Mouse (Mus musculus) midbrain, embryonic 14.5 days (tissue): ENCODE data around the gene BC030870. TPM values are rescaled to one million over a fixed set of nuclear protein-coding genes. Genes with fewer than 3 reads are reported as not detected.

ENCODE experiments used
- ATAC-seq: fragments of 200-750 bp; cut with Nextera tagmentation; 2 replicates; pipeline ENCODE4 v1.8.0; 2017; ENCODE audit warnings: moderate number of reproducible peaks, moderate library complexity; ENCODE audit not compliant: low FRiP score, low TSS enrichment
- DNase-seq: peaks from one replicate; pipeline ENCODE4 v3.0.0-alpha.2; 2015
- H3K27ac ChIP-seq: fragments of 300-500 bp; sonication (generic); replicated peaks from 2 replicates; pipeline ENCODE4 v1.5.1; 2014; ENCODE audit warnings: mild to moderate bottlenecking, low read depth, low read length, moderate library complexity
- H3K27me3 ChIP-seq: fragments of 300-500 bp; sonication (generic); 2 replicates; pipeline ENCODE4 v1.6.1; 2014; ENCODE audit warnings: low read length, control low read depth, mixed read lengths; ENCODE audit not compliant: control insufficient read depth, insufficient read depth
- H3K36me3 ChIP-seq: fragments of 300-500 bp; sonication (generic); 2 replicates; pipeline ENCODE4 v1.6.1; 2014; ENCODE audit warnings: low read length, control low read depth; ENCODE audit not compliant: control insufficient read depth, insufficient read depth
- H3K4me1 ChIP-seq: fragments of 300-500 bp; sonication (generic); 2 replicates; pipeline ENCODE4 v1.6.1; 2014; ENCODE audit warnings: mild to moderate bottlenecking, antibody characterized with exemption, low read length, control low read depth; ENCODE audit not compliant: control insufficient read depth, insufficient read depth
- H3K4me2 ChIP-seq: fragments of 300-500 bp; sonication (generic); 2 replicates; pipeline ENCODE4 v1.6.1; 2014; ENCODE audit warnings: mild to moderate bottlenecking, low read length, moderate library complexity
- H3K4me3 ChIP-seq: fragments of 300-500 bp; sonication (generic); replicated peaks from 2 replicates; pipeline ENCODE4 v1.5.1; 2014; ENCODE audit warnings: low read depth, low read length
- H3K9ac ChIP-seq: fragments of 300-500 bp; sonication (generic); replicated peaks from 2 replicates; pipeline ENCODE4 v1.6.1; 2014; ENCODE audit warnings: mild to moderate bottlenecking, low read length, moderate library complexity
- H3K9me3 ChIP-seq: fragments of 300-500 bp; sonication (generic); 2 replicates; pipeline ENCODE4 v1.6.1; 2016; ENCODE audit warnings: low read length, control low read depth, mixed read lengths; ENCODE audit not compliant: control insufficient read depth
- WGBS: fragments of 180-500 bp; shearing (Covaris S2); extraction: QIAGEN DNeasy Blood & Tissue Kit; methylation state at CpG from one replicate; pipeline ENCODE4 v1.1.7; 2014; 5-methylcytosine and 5-hydroxymethylcytosine counted together
- polyA plus RNA-seq: library from polyadenylated mRNA; unstranded; fragments of >200 nt; fragmentation: Nextera tagmentation; extraction: Ambion mirVana; gene quantifications from 2 replicates; pipeline ENCODE4 v1.2.1, GENCODE M21; 2014

BC030870 gene
- polyA plus RNA-seq, 1 experiment from 2014 or later, result not detected

DNA sequence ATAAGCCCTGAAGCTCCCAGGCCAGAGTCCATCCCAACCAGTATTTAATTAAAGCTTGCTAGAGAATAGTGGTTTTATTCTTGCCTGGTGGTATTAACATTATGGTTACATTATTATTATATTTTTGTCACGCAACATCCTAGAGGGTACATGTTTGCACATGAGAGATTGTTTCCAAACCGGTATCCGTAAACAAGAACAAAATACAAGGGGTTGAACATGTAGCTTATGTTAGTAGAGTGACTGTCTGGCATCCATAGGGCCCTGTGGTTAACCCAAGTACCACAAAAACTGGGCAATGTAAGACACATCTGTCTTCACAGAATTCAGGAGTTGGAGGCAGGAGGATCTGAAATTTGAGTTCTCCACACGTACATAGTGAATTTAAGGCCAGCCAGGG, 62.3 kb downstream of the BC030870 start:
- Histone ChIP-seq H3K4me1 (no peaks in the 10 kb centered on the region), H3K27me3 (no peaks in the 10 kb centered on the region), H3K36me3 (no peaks in the 10 kb centered on the region), H3K4me2 (no peak overlapping the region), H3K9ac (no peak overlapping the region), H3K27ac (no peak overlapping the region), H3K9me3 (no peaks in the 10 kb centered on the region), H3K4me3 (no peak overlapping the region)
- ATAC-seq, result no peak
- WGBS, result 94% methylated on average over 4 of the region's 4 CpGs
- no peak for DNase-seq

DNA sequence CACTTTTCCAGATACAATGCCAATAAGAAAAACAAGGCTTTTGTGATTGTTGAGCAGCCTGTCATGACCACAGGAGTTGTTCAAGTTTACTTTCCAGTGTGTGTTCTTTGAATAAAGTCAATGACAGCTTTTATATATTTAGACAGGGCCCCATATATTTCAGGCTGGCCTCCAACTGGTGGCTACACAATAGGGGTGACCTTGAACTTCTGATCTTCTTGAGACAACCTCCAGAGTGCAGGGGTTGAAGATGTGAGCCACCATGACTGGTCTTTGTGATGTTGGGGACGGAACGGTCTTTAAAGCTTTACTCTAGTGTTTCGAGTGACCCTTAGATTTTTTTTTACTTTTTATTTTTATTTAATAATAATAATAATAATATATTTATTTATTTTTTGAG, 63.7 kb downstream of the BC030870 start:
- Histone ChIP-seq H3K4me2 (no peak overlapping the region), H3K9ac (no peak overlapping the region), H3K9me3 (no peaks in the 10 kb centered on the region), H3K36me3 (no peaks in the 10 kb centered on the region), H3K27me3 (no peaks in the 10 kb centered on the region), H3K27ac (no peak overlapping the region), H3K4me1 (no peaks in the 10 kb centered on the region), H3K4me3 (no peak overlapping the region)
- WGBS, result 96% methylated on average over 3 of the region's 3 CpGs
- DNase-seq (no peak), ATAC-seq (no peak)

DNA sequence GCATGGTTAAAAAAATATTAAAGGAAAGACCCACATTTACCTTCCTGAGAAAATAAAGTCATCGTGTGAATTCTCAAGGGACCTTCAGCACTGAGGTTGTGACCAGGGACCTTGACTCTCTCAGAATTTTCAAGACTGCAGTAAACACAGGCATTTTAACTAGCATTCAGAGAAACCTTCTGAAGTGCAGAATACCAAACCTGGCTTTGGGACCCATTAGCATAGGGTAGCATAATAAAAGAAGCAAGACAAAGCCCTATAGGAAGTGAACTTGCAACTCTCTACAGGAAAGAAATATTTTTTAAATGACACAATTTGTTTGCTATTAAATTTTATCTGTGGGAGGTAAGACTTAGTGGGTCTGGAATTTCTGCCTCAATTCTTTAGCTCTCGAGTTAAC, 65.3 kb downstream of the BC030870 start:
- 62% methylated on average over 2 of the region's 2 CpGs for WGBS
- H3K4me1 ChIP-seq, result no peaks in the 10 kb centered on the region
- H3K9me3 ChIP-seq, result no peaks in the 10 kb centered on the region
- no peaks in the 10 kb centered on the region for H3K36me3 ChIP-seq
- ATAC-seq (no peak), DNase-seq (no peak)
- no peak overlapping the region for H3K4me3 ChIP-seq
- no peaks in the 10 kb centered on the region for H3K27me3 ChIP-seq
- no peak overlapping the region for H3K27ac ChIP-seq
- H3K4me2 ChIP-seq, result no peak overlapping the region
- no peak overlapping the region for H3K9ac ChIP-seq

DNA sequence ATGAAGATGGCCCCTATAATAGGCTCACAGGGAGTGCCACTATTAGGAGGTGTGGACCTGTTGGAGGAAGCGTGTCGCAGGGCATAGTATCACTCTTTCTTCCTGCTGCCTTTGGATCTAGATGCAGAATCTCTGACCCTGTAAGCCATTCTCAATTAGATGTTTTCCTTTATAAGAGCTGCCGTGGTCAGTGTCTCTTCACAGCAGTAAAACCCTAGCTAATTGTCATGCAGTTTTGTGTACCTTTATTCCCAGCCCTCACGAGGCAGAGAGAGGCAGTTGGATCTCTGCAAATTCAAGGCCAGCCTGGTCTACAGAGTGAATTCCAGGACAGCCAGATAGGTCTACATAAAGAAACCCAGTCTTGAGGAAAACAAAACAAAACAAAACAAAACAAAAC, 67.2 kb downstream of the BC030870 start:
- no peak overlapping the region for H3K4me3 ChIP-seq

DNA sequence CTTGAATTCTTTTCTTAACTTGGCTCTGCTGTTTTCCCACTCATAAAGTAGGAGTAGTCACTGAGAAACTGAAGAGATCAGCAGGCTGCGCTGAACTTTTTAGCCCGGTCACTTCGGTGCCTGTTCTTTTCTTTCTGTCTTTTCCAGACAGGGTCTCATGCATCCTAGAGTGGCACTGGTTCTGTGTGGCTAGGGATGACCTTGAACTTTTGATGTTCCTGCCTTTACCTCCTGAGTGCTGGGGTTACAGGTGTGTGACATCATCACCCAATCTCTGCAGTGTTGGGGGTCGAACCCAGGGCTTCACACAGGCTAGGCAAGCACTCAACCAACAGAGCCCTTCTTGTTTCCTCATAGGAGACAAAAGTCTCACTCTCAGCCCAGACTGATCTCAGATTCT, 72.6 kb downstream of the BC030870 start:
- Histone ChIP-seq H3K27ac (no peak overlapping the region), H3K4me3 (no peak overlapping the region), H3K9me3 (no peaks in the 10 kb centered on the region), H3K27me3 (no peaks in the 10 kb centered on the region), H3K9ac (no peak overlapping the region), H3K4me1 (no peaks in the 10 kb centered on the region), H3K4me2 (no peak overlapping the region), H3K36me3 (no peaks in the 10 kb centered on the region)
- whole genome bisulfite sequencing, result 93% methylated on average over 4 of the region's 4 CpGs
- ATAC-seq, result no peak
- DNase-seq, result no peak

More for the DNA sequence above, 67.2 kb downstream of the BC030870 start:
- Histone ChIP-seq H3K4me2 (no peak overlapping the region), H3K9ac (no peak overlapping the region), H3K4me1 (no peaks in the 10 kb centered on the region), H3K27me3 (no peaks in the 10 kb centered on the region), H3K27ac (no peak overlapping the region), H3K9me3 (no peaks in the 10 kb centered on the region), H3K36me3 (no peaks in the 10 kb centered on the region)
- DNase-seq (no peak), ATAC-seq (no peak)
- 54% methylated on average over 4 of the region's 4 CpGs for WGBS

DNA sequence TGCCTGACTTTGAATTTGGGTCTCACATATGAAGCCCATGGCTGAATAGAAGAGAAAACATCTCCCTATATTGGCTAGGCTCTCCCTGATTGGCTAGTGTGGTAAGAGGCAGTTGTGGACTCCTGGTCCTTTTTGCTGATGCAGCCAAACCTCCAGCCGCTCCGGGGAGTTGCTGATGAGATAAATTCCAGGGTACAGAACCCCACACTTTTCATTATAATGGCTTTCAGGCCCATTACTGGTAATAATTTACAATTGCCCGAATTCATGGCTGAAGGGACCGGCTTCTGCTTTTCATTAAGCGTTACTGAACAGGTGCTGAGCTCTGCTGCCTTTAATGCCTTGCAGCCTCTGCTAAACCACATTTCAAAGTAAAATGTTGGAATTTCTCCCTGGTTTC, 75.4 kb downstream of the BC030870 start:
- Histone ChIP-seq H3K4me1 (no peaks in the 10 kb centered on the region), H3K27ac (no peak overlapping the region), H3K4me2 (no peak overlapping the region), H3K4me3 (no peak overlapping the region), H3K27me3 (no peaks in the 10 kb centered on the region), H3K36me3 (no peaks in the 10 kb centered on the region), H3K9me3 (no peaks in the 10 kb centered on the region), H3K9ac (no peak overlapping the region)
- ATAC-seq (no peak), DNase-seq (no peak)
- 84% methylated on average over 5 of the region's 5 CpGs for WGBS

DNA sequence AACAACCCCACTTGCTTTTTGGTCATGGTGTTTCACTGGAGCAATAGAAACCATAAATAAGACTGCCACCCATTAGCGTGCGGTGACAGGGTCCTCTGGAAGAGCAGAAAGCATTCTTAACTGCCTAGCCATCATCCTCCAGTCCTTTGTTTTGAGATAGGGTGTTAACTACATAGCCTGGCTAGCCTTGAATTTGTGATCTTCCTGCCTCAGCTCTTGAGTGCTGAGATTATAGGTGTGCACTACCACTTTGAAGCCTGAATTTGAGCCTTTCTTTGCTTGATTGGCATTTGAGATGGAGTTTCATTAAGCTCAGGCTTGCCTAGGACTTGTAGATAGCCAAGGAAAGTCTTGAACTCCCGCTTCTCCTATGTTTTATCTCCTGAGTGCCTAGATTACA, 75.8 kb downstream of the BC030870 start:
- Histone ChIP-seq H3K9me3 (no peaks in the 10 kb centered on the region), H3K27me3 (no peaks in the 10 kb centered on the region), H3K9ac (no peak overlapping the region), H3K36me3 (no peaks in the 10 kb centered on the region), H3K27ac (no peak overlapping the region), H3K4me3 (no peak overlapping the region), H3K4me2 (no peak overlapping the region), H3K4me1 (no peaks in the 10 kb centered on the region)
- DNase-seq (no peak), ATAC-seq (no peak)
- WGBS, result 94% methylated on average over 3 of the region's 3 CpGs

DNA sequence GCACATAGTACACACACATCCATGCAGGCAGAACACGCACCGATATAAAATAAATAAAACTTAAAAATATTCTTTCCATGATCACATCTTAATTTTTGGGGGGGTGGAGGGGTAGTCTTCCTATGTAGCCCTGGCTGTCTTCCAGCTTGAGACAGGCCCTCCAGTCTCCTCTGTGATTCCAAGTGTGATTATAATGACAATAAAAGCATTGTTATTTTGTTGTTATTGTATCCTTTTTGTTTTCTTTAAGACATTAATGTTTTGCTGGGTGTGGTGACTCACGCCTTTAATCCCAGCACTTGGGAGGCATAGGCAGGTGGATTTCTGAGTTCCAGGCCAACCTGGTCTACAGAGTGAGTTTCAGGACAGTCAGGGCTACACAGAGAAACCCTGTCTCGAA, 81.6 kb downstream of the BC030870 start:
- Histone ChIP-seq H3K9ac (no peak overlapping the region), H3K9me3 (no peaks in the 10 kb centered on the region), H3K27ac (no peak overlapping the region), H3K27me3 (no peaks in the 10 kb centered on the region), H3K4me2 (no peak overlapping the region), H3K36me3 (no peaks in the 10 kb centered on the region), H3K4me1 (no peaks in the 10 kb centered on the region), H3K4me3 (no peak overlapping the region)
- no peak for DNase-seq
- WGBS, result 82% methylated on average over 4 of the region's 4 CpGs
- no peak for ATAC-seq

DNA sequence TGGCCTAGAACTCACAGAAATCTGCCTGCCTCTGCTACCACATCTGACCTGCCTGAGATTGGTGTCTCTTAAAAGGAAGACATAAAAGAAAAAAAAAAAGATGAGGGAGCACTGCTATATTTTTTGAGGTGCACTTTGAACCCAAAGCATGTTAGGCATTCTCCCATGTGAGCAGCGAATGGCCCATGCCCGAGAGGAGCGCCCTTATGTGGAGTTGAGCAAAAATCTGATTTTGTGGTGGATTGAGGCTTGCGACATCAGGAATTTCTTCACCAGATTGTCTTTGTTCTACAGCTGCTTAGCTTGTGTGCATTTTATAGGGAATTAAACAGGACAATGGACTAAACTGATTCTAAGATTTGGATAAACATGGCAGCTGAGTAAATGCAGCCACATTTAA, 82.2 kb downstream of the BC030870 start:
- Histone ChIP-seq H3K27ac (no peak overlapping the region), H3K27me3 (no peaks in the 10 kb centered on the region), H3K9me3 (no peaks in the 10 kb centered on the region), H3K9ac (no peak overlapping the region), H3K4me2 (no peak overlapping the region), H3K4me1 (no peaks in the 10 kb centered on the region), H3K4me3 (no peak overlapping the region), H3K36me3 (no peaks in the 10 kb centered on the region)
- ATAC-seq (no peak), DNase-seq (no peak)
- WGBS, result 92% methylated on average over 4 of the region's 4 CpGs
